Mouse (Mus musculus) spleen, embryonic (tissue): ENCODE data around the gene Gfap.

Source experiments
- CTCF ChIA-PET: fragments of 350-600 bp; sonication (Branson Sonifier 250); formaldehyde crosslinking; loops from one replicate; lab custom pipeline; 2022; lab: Charles Lee

The Gfap gene

GRCm38 (mm10) chr11:102838126-102838525 lies 62.6 kb downstream of the Gfap start:
- CTCF ChIA-PET, result no interaction called here

GRCm38 (mm10) chr11:102837385-102837784 lies 63.3 kb downstream of the Gfap start:
- CTCF ChIA-PET, result no interaction called here
